Mouse (Mus musculus): Measurements from ENCODE around the gene Mpg.

GRCm38 (mm10) chr11:32256146-32256545 is 29.8 kb downstream of the Mpg start:
- TF ChIP-seq CHD2 (IDR thresholded peaks at IDR 0.05; ENCODE audit: low read length), result no peak
- TF ChIP-seq CTCF (conservative IDR thresholded peaks at IDR 0.05 in 1 of 2, IDR thresholded peaks at IDR 0.05 in 1 of 2; ENCODE audit: low read depth in 2 of 2, low read length in 2 of 2), result no peak
- no peak for TF ChIP-seq EP300 (IDR thresholded peaks at IDR 0.05; ENCODE audit: low read length)
- no peak for TF ChIP-seq RCOR1 (conservative IDR thresholded peaks at IDR 0.05; ENCODE audit: low read depth, low read length)
- TF ChIP-seq JUND (conservative IDR thresholded peaks at IDR 0.05; ENCODE audit: low read depth, low read length), result no peak
- TF ChIP-seq USF2 (conservative IDR thresholded peaks at IDR 0.05; ENCODE audit: low read depth, low read length), result no peak

Data from CH12.LX (cell line).